Mouse (Mus musculus) CH12.LX (cell line): ENCODE data around the gene Stk10.

Source experiments
- CTCF ChIP-seq, 2 experiments: IDR thresholded peaks in 1 of 2; conservative IDR thresholded peaks in 1 of 2; 2 replicates each; pipeline ENCODE4 v1.5.1; 2011 to 2012; ENCODE audit warnings: low read depth in 2 of 2, low read length in 2 of 2, improper control_type of control experiment in 1 of 2, inconsistent platforms in 1 of 2, mild to moderate bottlenecking in 1 of 2, moderate library complexity in 1 of 2
- ETS1 ChIP-seq: conservative IDR thresholded peaks from 2 replicates; pipeline ENCODE4 v1.6.1; 2012; ENCODE audit warnings: low read depth, mild to moderate bottlenecking, inconsistent platforms, low read length, improper control_type of control experiment, moderate library complexity
- MAFK ChIP-seq: IDR thresholded peaks from 2 replicates; pipeline ENCODE4 v1.6.1; 2011; ENCODE audit warnings: low read length, improper control_type of control experiment; ENCODE audit not compliant: insufficient replicate concordance
- PAX5 ChIP-seq: IDR thresholded peaks from 2 replicates; pipeline ENCODE4 v1.6.1; 2012; ENCODE audit warnings: low read length, inconsistent platforms, mixed read lengths
- POLR2A ChIP-seq: IDR thresholded peaks from 2 replicates; pipeline ENCODE4 v1.6.1; 2011; ENCODE audit warnings: low read depth, mild to moderate bottlenecking, improper control_type of control experiment, low read length
- UBTF ChIP-seq: IDR thresholded peaks from 2 replicates; pipeline ENCODE4 v1.6.1; 2012; ENCODE audit warnings: low read depth, mild to moderate bottlenecking, inconsistent platforms, low read length, improper control_type of control experiment, moderate library complexity
- ZMIZ1 ChIP-seq: IDR thresholded peaks from 2 replicates; pipeline ENCODE4 v1.6.1; 2012; ENCODE audit warnings: low read depth, mild to moderate bottlenecking, inconsistent platforms, low read length, improper control_type of control experiment

DNA sequence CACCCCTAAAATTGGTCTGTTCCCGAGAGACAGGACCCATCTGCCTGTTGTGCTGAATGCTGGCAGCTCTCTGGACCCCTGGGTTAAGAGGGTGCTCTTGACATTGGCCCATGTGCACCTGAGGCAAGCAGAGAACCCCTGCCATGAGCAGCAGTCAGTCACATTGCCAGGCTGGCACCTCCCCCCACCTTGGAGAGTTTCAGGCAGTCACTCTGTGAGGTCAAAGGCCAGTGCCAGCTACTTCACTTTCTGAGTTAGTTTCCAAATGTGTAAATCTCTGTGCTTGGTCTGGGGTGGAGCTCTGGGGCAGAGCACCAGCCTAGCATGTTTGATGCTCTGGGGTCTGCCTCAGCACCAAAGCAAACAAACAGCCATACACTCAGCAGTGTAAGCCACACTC is 84.9 kb downstream of the Stk10 start:
- TF ChIP-seq CTCF (conservative IDR thresholded peaks at IDR 0.05 in 1 of 2, IDR thresholded peaks at IDR 0.05 in 1 of 2; ENCODE audit: low read depth in 2 of 2, low read length in 2 of 2), result no peak
- TF ChIP-seq ETS1, result no peak
- TF ChIP-seq POLR2A, result no peak
- TF ChIP-seq ZMIZ1, result no peak
- TF ChIP-seq UBTF, result no peak
- TF ChIP-seq MAFK, result no peak
- TF ChIP-seq PAX5, result no peak
